Mouse (Mus musculus) E14TG2a.4 (cell line): ENCODE measurements around the gene Isx.

Source experiments
- H3K27me3 ChIP-seq: 2 replicates; pipeline ENCODE4 v1.6.1; 2014; ENCODE audit warnings: low read length, control low read depth; ENCODE audit not compliant: insufficient read depth
- H3K36me3 ChIP-seq: 2 replicates; pipeline ENCODE4 v1.6.1; 2014; ENCODE audit warnings: low read length, control low read depth; ENCODE audit not compliant: insufficient read depth
- H3K4me1 ChIP-seq: replicated peaks from 2 replicates; pipeline ENCODE4 v1.6.1; 2014; ENCODE audit warnings: low read depth, low read length, control low read depth
- H3K4me3 ChIP-seq: replicated peaks from 2 replicates; pipeline ENCODE4 v1.5.1; 2014; ENCODE audit warnings: mild to moderate bottlenecking, low read length
- H3K9me3 ChIP-seq: 2 replicates; pipeline ENCODE4 v1.6.1; 2014; ENCODE audit warnings: low read length, control low read depth
- CTCF ChIP-seq: conservative IDR thresholded peaks from 2 replicates; pipeline ENCODE4 v1.5.1; 2014; ENCODE audit warnings: low read length
- NANOG ChIP-seq: IDR thresholded peaks from 2 replicates; pipeline ENCODE4 v1.6.1; 2014; ENCODE audit warnings: borderline replicate concordance, low read length, mixed read lengths
- POU5F1 ChIP-seq: IDR thresholded peaks from 2 replicates; pipeline ENCODE4 v1.6.1; 2014; ENCODE audit warnings: low read length, borderline replicate concordance

Gene Isx

GRCm38 (mm10) chr8:74910708-74911107, 37.7 kb downstream of the Isx start:
- Histone ChIP-seq H3K9me3 (no peaks in the 10 kb centered on the region), H3K4me3 (no peak overlapping the region), H3K27me3 (no peaks in the 10 kb centered on the region), H3K4me1 (peaks cover 8% of the 10 kb centered on the region; the same call in 1 of the 2 replicates), H3K36me3 (no peaks in the 10 kb centered on the region)
- no peak for TF ChIP-seq CTCF
- no peak for TF ChIP-seq NANOG
- no peak for TF ChIP-seq POU5F1

GRCm38 (mm10) chr8:74920691-74921421, 47.9 kb downstream of the Isx start:
- TF ChIP-seq NANOG (no peak), POU5F1 (no peak), CTCF (no peak)
- Histone ChIP-seq H3K4me3 (no peak overlapping the region), H3K4me1 (no peaks in the 10 kb centered on the region), H3K27me3 (peaks cover 12% of the 10 kb centered on the region; the same call in 1 of the 2 replicates), H3K36me3 (no peaks in the 10 kb centered on the region), H3K9me3 (no peaks in the 10 kb centered on the region)

GRCm38 (mm10) chr8:74921882-74922518, 49.0 kb downstream of the Isx start:
- Histone ChIP-seq H3K4me1 (no peaks in the 10 kb centered on the region), H3K9me3 (no peaks in the 10 kb centered on the region), H3K36me3 (no peaks in the 10 kb centered on the region), H3K27me3 (peaks cover 12% of the 10 kb centered on the region; the same call in 1 of the 2 replicates), H3K4me3 (no peak overlapping the region)
- TF ChIP-seq POU5F1 = no peak
- TF ChIP-seq CTCF = peak; percentile 13; the same call in 1 of the 2 replicates

GRCm38 (mm10) chr8:74927940-74928339, 55.0 kb downstream of the Isx start:
- no peaks in the 10 kb centered on the region for H3K36me3 ChIP-seq
- H3K9me3 ChIP-seq = no peaks in the 10 kb centered on the region
- peaks cover 11% of the 10 kb centered on the region for H3K4me1 ChIP-seq

GRCm38 (mm10) chr8:74930731-74931130, 57.8 kb downstream of the Isx start:
- peak; percentile 78 for TF ChIP-seq CTCF
- TF ChIP-seq NANOG = no peak
- no peak overlapping the region for H3K4me3 ChIP-seq
- H3K9me3 ChIP-seq = no peaks in the 10 kb centered on the region
- H3K27me3 ChIP-seq = no peaks in the 10 kb centered on the region
- no peaks in the 10 kb centered on the region for H3K36me3 ChIP-seq
- peaks cover 25% of the 10 kb centered on the region for H3K4me1 ChIP-seq

More at GRCm38 (mm10) chr8:74927940-74928339, 55.0 kb downstream of the Isx start:
- Histone ChIP-seq H3K27me3 (no peaks in the 10 kb centered on the region), H3K4me3 (no peak overlapping the region)
- TF ChIP-seq POU5F1 = no peak
- TF ChIP-seq NANOG = no peak
- TF ChIP-seq CTCF = no peak

- peak; percentile 40 for TF ChIP-seq CTCF
- no peak for TF ChIP-seq NANOG
- TF ChIP-seq POU5F1 = no peak
- H3K9me3 ChIP-seq = no peaks in the 10 kb centered on the region
- no peaks in the 10 kb centered on the region for H3K27me3 ChIP-seq
- no peak overlapping the region for H3K4me3 ChIP-seq
- H3K4me1 ChIP-seq = peaks cover 23% of the 10 kb centered on the region
- no peaks in the 10 kb centered on the region for H3K36me3 ChIP-seq
Measured at GRCm38 (mm10) chr8:74935308-74935707, 62.3 kb downstream of the Isx start.

- Histone ChIP-seq H3K4me3 (no peak overlapping the region), H3K27me3 (no peaks in the 10 kb centered on the region), H3K9me3 (no peaks in the 10 kb centered on the region), H3K36me3 (no peaks in the 10 kb centered on the region), H3K4me1 (peaks cover 18% of the 10 kb centered on the region)
- no peak for TF ChIP-seq POU5F1
- TF ChIP-seq CTCF = no peak
Measured at GRCm38 (mm10) chr8:74936656-74937055, 63.7 kb downstream of the Isx start.

- H3K4me1 ChIP-seq = no peaks in the 10 kb centered on the region
- H3K27me3 ChIP-seq = no peaks in the 10 kb centered on the region
- TF ChIP-seq CTCF = no peak
- TF ChIP-seq POU5F1 = no peak
- TF ChIP-seq NANOG = no peak
- H3K4me3 ChIP-seq = no peak overlapping the region
- no peaks in the 10 kb centered on the region for H3K36me3 ChIP-seq
- no peaks in the 10 kb centered on the region for H3K9me3 ChIP-seq
Measured at GRCm38 (mm10) chr8:74942056-74942455, 69.1 kb downstream of the Isx start.
